Mouse (Mus musculus) intestine, embryonic 14.5 days (tissue): Measurements from ENCODE around the gene Dmrt3. TPM values are rescaled to one million over a fixed set of nuclear protein-coding genes. Genes with fewer than 3 reads are reported as not detected.
A peak's percentile ranks its signal among the peaks of the same experiment; 100 is the strongest.

Experiments used
- ATAC-seq: fragments of 200-750 bp; cut with Nextera tagmentation; replicated peaks from 2 replicates; pipeline ENCODE4 v1.8.0; 2017; ENCODE audit warnings: low read depth, moderate number of reproducible peaks, moderate TSS enrichment, moderate library complexity; ENCODE audit not compliant: low FRiP score, low TSS enrichment
- DNase-seq: peaks from one replicate; pipeline ENCODE4 v3.0.0-alpha.2; 2018; ENCODE audit warnings: low spot score
- H3K27ac ChIP-seq: fragments of 300-500 bp; sonication (generic); 2 replicates; pipeline ENCODE4 v1.5.1; 2014; ENCODE audit warnings: low read depth, mild to moderate bottlenecking, control low read depth
- H3K27me3 ChIP-seq: fragments of 300-500 bp; sonication (generic); replicated peaks from 2 replicates; pipeline ENCODE4 v1.6.1; 2014; ENCODE audit warnings: low read length, control low read depth; ENCODE audit not compliant: control insufficient read depth, insufficient read depth
- H3K36me3 ChIP-seq: fragments of 300-500 bp; sonication (generic); 2 replicates; pipeline ENCODE4 v1.6.1; 2014; ENCODE audit warnings: low read length, control low read depth; ENCODE audit not compliant: control insufficient read depth, insufficient read depth
- H3K4me1 ChIP-seq: fragments of 300-500 bp; sonication (generic); replicated peaks from 2 replicates; pipeline ENCODE4 v1.6.1; 2014; ENCODE audit warnings: low read length, control low read depth, mixed read lengths; ENCODE audit not compliant: control insufficient read depth, insufficient read depth
- H3K4me2 ChIP-seq: fragments of 300-500 bp; sonication (generic); 2 replicates; pipeline ENCODE4 v1.6.1; 2014; ENCODE audit warnings: low read length
- H3K4me3 ChIP-seq: fragments of 300-500 bp; sonication (generic); 2 replicates; pipeline ENCODE4 v1.5.1; 2014; ENCODE audit warnings: low read depth, low read length, control low read depth, mixed read lengths
- H3K9ac ChIP-seq: fragments of 300-500 bp; sonication (generic); 2 replicates; pipeline ENCODE4 v1.6.1; 2014; ENCODE audit warnings: mild to moderate bottlenecking, low read length
- H3K9me3 ChIP-seq: fragments of 300-500 bp; sonication (generic); 2 replicates; pipeline ENCODE4 v1.6.1; 2016; ENCODE audit warnings: low read length, control low read depth; ENCODE audit not compliant: control insufficient read depth
- WGBS: fragments of 180-500 bp; shearing (Covaris S2); extraction: QIAGEN DNeasy Blood & Tissue Kit; methylation state at CpG from one replicate; pipeline ENCODE4 v1.1.7; 2014; 5-methylcytosine and 5-hydroxymethylcytosine counted together
- polyA plus RNA-seq: library from polyadenylated mRNA; unstranded; fragments of >200 nt; fragmentation: Nextera tagmentation; extraction: Ambion mirVana; gene quantifications from 2 replicates; pipeline ENCODE4 v1.2.1, GENCODE M21; 2014

Dmrt3 gene
- polyA plus RNA-seq, 1 experiment from 2014 or later, result 0.45 TPM

DNA sequence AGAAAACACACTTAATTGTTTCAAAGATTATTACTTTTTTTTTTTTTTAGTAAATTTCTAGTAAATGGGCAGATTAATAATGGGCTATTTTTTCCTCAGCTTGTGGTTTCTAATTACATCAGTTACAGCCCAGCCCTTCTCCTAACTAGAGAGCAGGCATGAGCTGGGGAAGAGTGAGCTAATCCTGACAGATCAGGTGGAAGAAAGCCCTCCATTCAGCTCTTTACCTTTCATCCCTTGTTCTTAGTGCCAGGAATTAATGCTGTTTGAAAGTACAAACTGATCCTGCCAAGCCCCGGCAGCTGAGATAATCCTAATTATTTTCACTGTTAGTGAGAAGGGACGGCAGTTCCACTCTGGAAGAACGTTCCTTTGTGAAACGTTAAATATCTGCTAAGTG lies 11.5 kb upstream of the Dmrt3 start:
- no peaks in the 10 kb centered on the region for H3K36me3 ChIP-seq
- 17% methylated on average over 4 of the region's 4 CpGs for WGBS
- no peak overlapping the region for H3K9ac ChIP-seq
- DNase-seq (no peak), ATAC-seq (no peak)
- no peak overlapping the region for H3K4me2 ChIP-seq
- no peaks in the 10 kb centered on the region for H3K9me3 ChIP-seq
- no peak overlapping the region for H3K4me3 ChIP-seq
- peaks cover 70% of the 10 kb centered on the region for H3K27me3 ChIP-seq
- no peak overlapping the region for H3K27ac ChIP-seq
- no peaks in the 10 kb centered on the region for H3K4me1 ChIP-seq

DNA sequence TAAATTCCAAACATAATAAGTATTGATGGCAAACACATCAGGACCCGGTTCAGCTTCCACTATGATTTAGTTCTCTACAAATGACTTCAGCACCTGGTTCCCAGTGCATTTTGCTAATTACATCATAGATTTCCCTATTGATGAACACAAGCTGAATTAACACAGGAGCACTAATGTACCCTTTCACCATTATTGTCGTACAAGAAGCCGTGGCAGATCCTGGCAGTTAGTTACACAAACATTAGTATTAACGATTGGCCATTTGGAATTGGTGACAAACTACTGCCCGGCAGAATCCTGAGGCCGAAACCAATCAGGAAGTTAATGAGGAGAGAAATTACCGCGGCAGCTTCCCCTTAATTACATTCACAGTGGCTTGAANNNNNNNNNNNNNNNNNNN lies 8.1 kb upstream of the Dmrt3 start:
- Histone ChIP-seq H3K4me1 (peaks cover 4% of the 10 kb centered on the region), H3K4me3 (no peak overlapping the region), H3K9me3 (no peaks in the 10 kb centered on the region), H3K27ac (no peak overlapping the region), H3K9ac (no peak overlapping the region), H3K36me3 (no peaks in the 10 kb centered on the region), H3K27me3 (peaks cover 93% of the 10 kb centered on the region), H3K4me2 (no peak overlapping the region)
- DNase-seq (no peak), ATAC-seq (no peak)
- 7% methylated on average over 8 of the region's 8 CpGs for WGBS

DNA sequence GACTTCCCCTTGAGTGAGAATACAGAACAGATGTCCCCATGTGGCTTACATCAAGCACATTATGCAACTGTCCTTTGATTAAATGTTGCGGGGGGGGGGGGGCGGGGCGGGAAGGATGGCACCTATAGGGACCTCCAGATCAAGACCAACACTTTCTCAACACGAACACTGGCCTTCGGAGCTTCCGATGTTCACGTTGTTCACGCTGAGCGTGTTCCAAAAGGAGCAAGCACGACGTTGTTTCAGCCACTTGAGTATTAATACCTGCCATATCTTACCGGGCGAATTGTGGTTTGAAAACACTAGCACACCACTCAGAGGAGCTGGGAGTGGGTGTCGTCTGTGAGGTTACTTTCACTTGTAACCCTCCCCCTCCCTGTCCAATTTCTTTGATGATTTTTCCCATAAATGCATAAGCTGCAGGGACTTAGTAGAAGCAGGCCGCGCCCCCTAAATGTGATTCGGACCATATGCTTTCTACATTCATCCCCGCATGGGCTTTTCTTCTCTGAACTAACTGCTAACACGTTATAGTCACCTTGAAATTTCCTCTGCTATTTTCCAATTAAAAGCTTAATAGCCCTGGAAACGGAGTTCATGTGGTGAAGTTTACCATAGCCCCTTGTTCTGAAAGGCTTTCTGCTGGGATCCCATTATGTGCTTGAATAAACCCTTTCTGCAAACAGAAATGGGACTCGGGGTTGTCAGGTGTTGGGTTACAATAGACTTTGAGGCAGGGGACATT lies 2.5 kb upstream of the Dmrt3 start:
- Histone ChIP-seq H3K36me3 (no peaks in the 10 kb centered on the region), H3K9me3 (no peaks in the 10 kb centered on the region), H3K27me3 (peaks cover 100% of the 10 kb centered on the region), H3K4me1 (peaks cover 13% of the 10 kb centered on the region), H3K4me2 (no peak overlapping the region), H3K27ac (no peak overlapping the region), H3K9ac (no peak overlapping the region), H3K4me3 (no peak overlapping the region)
- no peak for DNase-seq
- 3% methylated on average over 21 of the region's 21 CpGs for WGBS
- ATAC-seq, result no peak

DNA sequence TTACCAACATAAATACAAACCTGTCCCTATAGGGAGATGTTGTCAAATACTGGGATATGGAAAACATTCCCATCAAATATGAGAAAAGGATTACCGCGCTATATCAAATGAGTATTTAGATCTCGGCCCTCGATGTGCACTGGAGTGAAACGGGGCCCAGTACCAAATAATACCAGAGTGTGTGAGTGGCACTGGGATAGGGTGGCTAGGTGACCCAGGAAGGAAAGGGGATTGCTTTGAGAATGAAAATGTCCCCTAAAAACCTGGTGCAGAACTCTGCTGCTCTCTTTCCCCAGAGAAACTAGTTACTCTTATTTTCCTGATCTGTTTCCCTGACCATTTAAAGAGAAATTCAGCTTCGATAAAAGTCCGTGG lies 1.9 kb upstream of the Dmrt3 start:
- Histone ChIP-seq H3K9me3 (no peaks in the 10 kb centered on the region), H3K36me3 (no peaks in the 10 kb centered on the region), H3K4me3 (no peak overlapping the region), H3K4me1 (peaks cover 13% of the 10 kb centered on the region), H3K27me3 (peaks cover 100% of the 10 kb centered on the region), H3K27ac (no peak overlapping the region), H3K9ac (no peak overlapping the region), H3K4me2 (no peak overlapping the region)
- ATAC-seq (no peak), DNase-seq (no peak)
- 4% methylated on average over 7 of the region's 7 CpGs for WGBS

DNA sequence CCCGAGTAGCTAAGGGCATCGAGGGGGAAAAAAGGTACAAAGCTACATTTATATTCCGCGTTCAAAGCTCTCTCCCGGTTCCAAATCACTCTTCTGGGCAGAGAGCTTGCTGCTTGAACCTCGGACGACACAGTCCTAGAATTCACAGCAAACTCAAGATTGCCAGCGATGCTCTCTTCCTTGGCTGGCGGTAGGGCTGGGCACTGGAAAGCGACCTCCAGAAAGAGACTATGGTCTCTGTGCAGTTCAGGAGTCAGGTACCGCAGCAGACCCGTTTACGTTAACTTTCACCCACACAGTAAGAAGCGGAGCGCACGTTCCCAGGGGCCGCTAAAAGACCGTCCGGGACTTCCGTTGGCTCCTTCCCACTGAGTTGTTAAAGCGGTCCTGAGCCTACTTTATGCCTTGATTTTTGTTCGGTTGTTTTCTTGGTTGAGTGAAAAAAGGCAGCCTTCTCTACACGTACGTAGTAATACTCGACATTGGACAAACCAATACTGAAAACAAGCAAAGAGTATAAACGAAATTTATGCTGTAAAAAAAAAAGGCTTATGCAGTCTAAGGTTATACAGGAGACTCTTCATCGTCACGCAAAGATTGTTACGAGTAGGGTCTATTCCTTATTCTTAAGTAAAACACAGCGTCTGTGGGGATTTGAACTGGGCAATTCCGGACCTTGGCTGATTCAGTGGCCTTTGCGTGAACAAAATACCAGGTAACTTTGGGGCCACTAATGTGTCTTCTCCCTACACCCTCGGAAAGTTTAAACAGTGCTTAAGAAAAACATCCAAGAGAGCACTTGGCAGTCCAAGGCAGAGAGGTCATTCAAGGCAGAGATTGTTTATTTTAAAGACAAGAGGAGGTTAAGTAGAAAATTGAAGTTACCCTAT lies 895 bp upstream of the Dmrt3 start:
- Histone ChIP-seq H3K4me2 (no peak overlapping the region), H3K27me3 (peaks cover 100% of the 10 kb centered on the region), H3K9ac (no peak overlapping the region), H3K9me3 (no peaks in the 10 kb centered on the region), H3K4me1 (peaks cover 13% of the 10 kb centered on the region), H3K36me3 (no peaks in the 10 kb centered on the region), H3K27ac (no peak overlapping the region), H3K4me3 (no peak overlapping the region)
- ATAC-seq (no peak), DNase-seq (peak; percentile 78)
- WGBS, result 2% methylated on average over 33 of the region's 33 CpGs

DNA sequence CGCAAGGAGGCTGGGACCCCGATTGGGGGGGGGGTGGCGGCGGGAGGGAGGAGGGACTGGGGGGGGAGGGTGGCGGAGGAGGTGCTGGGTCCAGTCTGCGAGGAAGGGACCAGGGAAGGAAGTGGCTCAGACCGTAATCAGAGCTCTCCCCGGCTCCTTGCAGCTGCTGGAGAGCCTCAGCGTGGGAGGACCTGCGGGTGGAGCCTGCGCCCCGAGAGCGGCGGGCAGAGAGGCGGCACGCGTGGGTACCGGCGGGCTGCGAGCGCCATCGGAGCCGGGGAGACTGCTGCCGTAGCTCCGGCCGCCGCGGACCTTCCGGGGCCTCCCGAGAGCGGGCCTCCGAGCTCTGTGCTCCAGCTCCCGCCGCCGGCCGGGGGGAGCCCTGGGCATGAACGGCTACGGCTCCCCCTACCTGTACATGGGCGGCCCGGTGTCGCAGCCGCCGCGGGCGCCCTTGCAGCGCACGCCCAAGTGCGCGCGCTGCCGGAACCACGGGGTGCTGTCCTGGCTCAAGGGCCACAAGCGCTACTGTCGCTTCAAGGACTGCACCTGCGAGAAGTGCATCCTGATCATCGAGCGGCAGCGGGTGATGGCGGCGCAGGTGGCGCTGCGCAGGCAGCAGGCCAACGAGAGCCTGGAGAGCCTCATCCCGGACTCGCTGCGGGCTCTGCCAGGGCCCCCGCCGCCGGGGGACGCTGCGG lies 460 bp downstream of the Dmrt3 start:
- Histone ChIP-seq H3K4me1 (peaks cover 13% of the 10 kb centered on the region), H3K4me2 (peak overlapping the region; percentile 51), H3K36me3 (no peaks in the 10 kb centered on the region), H3K27me3 (peaks cover 100% of the 10 kb centered on the region), H3K27ac (no peak overlapping the region), H3K4me3 (peak overlapping the region; percentile 32), H3K9me3 (no peaks in the 10 kb centered on the region), H3K9ac (no peak overlapping the region)
- peak; percentile 37; the same call in 1 of the 2 replicates for ATAC-seq
- DNase-seq, result peak; percentile 79
- WGBS, result under 1% methylated on average over 53 of the region's 71 CpGs

DNA sequence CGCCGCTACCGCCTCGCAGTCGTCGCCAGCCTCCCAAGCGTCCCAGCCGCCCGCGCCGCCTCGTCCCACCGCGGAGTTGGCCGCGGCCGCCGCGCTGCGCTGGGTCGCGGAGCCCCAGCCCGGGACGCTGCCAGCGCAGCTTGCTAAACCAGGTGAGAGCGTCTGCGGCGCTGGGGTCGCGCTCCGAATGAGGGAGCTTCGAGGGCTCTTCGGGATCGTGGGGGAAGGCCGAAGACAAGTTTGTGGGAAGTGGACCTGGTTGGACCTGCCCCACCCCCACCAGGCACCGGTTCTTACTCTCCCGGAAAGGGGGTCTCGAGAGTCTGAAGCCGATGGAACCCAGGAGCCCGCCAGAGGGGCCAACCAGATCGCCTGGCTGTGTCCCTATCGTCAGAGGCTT lies 1.0 kb downstream of the Dmrt3 start:
- DNase-seq (no peak), ATAC-seq (no peak)
- Histone ChIP-seq H3K9ac (no peak overlapping the region), H3K27me3 (peaks cover 100% of the 10 kb centered on the region), H3K9me3 (no peaks in the 10 kb centered on the region), H3K4me3 (peak overlapping the region; percentile 32), H3K36me3 (no peaks in the 10 kb centered on the region), H3K27ac (no peak overlapping the region), H3K4me1 (peaks cover 11% of the 10 kb centered on the region; the same call in 1 of the 2 replicates), H3K4me2 (peak overlapping the region; percentile 51)
- WGBS, result 0% methylated on average over 37 of the region's 42 CpGs

DNA sequence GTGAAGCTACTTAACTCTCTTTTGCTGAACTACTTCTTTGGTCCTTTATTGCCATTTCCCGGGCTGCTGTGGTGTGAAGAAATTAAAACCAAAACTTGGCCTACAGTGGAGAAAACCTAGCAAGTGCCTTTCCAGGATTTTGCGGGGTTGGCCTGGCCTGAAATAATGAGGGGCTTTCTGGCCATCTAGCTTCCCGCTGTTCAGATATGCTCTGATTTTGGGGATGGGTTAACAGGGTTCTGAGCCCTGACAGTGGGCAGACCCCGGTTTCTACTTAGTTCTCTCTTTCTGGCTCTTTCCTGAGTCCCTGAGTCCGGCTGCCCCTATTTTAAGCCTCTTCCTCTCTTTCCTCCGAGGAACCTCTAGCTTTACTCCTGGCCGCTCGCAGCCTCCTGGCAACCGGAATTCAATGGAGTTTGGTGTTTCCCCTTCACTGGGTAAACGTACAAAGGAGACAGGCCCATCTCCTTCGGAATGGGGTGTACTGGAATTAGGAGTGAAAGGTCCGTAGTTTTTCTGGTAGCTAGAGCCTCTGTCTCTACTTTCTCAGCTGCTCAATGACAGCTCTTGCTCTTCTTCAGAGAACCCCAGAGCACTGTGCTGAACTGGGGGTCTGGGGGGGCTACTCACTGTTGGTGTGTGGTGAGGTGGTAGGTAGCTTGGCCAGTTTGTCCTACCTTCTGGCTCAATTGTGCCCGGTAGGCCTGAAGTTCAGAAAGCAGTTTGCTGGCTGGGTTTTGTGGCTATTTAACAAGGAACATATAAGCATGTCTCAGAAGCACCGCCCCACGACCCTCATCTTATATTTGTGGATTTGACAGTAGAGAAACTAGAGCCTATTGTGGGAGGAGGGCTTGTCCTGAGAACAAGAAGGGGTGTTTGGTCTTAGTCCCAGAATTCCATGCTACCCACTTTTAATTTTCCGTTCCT lies 2.0 kb downstream of the Dmrt3 start:
- Histone ChIP-seq H3K4me3 (no peak overlapping the region), H3K36me3 (no peaks in the 10 kb centered on the region), H3K27ac (no peak overlapping the region), H3K9ac (no peak overlapping the region), H3K27me3 (peaks cover 100% of the 10 kb centered on the region), H3K9me3 (no peaks in the 10 kb centered on the region), H3K4me2 (no peak overlapping the region), H3K4me1 (0 out of 2 replicates have a peak, but pooled peaks cover 9% of the 10 kb centered on the region)
- no peak for DNase-seq
- ATAC-seq, result no peak
- 6% methylated on average over 16 of the region's 16 CpGs for WGBS
